Mouse (Mus musculus): ENCODE measurements around the gene Epor. TPM values are rescaled to one million over a fixed set of nuclear protein-coding genes. Genes with fewer than 3 reads are reported as not detected.

The Epor gene
- total RNA-seq, 2 experiments from 2014 or later: 7.0 to 9.1 TPM

Other genes starting within 250 kb of the Epor start
- 10 to 100 TPM; 21.6 to 41.6 TPM for gene Ldlr, start 240.0 kb downstream of the Epor start, total RNA-seq (2021)
- 10 to 100 TPM; 12.6 to 14.3 TPM for gene Spc24, start 203.2 kb downstream of the Epor start, total RNA-seq (2021)
- gene Kank2, start 164.8 kb downstream of the Epor start, total RNA-seq (2021): 10 to 100 TPM; 33.1 to 37.2 TPM
- 10 to 100 TPM in 1 of 2 experiments, 1 to 10 TPM in 1; 7.6 to 17.9 TPM for gene Angptl8, start 128.0 kb downstream of the Epor start, total RNA-seq (2021)
- 10 to 100 TPM; 40.1 to 56.3 TPM for gene Dock6, start 110.9 kb downstream of the Epor start, total RNA-seq (2021)
- gene Rab3d, start 45.3 kb downstream of the Epor start, total RNA-seq (2021): 10 to 100 TPM; 37.2 to 45.4 TPM
- gene Ccdc159, start 36.0 kb downstream of the Epor start, total RNA-seq (2021): 1 to 10 TPM; 5.6 to 8.8 TPM
- 100 to 1,000 TPM; 182 to 187 TPM for gene Tmem205, start 36.0 kb downstream of the Epor start, total RNA-seq (2021)
- 10 to 100 TPM; 21.9 to 22.3 TPM for gene Plppr2, start 26.5 kb downstream of the Epor start, total RNA-seq (2021)
- gene Swsap1, start 7.8 kb downstream of the Epor start, total RNA-seq (2021): 10 to 100 TPM; 11.9 to 15.1 TPM
- gene Rgl3, start 25.9 kb upstream of the Epor start, total RNA-seq (2021): 10 to 100 TPM; 16.2 to 23.0 TPM
- gene Ccdc151, start 39.1 kb upstream of the Epor start, total RNA-seq (2021): under 1 TPM; 0.39 to 1.00 TPM
- gene Prkcsh, start 39.3 kb upstream of the Epor start, total RNA-seq (2021): 100 to 1,000 TPM; 116 to 119 TPM
- gene Elavl3, start 88.5 kb upstream of the Epor start, total RNA-seq (2021): 1 to 10 TPM; 1.8 to 4.6 TPM
- not detected for gene Gm49318, start 107.8 kb upstream of the Epor start, total RNA-seq (2021)
- gene Zfp653, start 107.9 kb upstream of the Epor start, total RNA-seq (2021): 10 to 100 TPM in 1 of 2 experiments, 1 to 10 TPM in 1; 9.7 to 11.8 TPM
- gene Ecsit, start 121.9 kb upstream of the Epor start, total RNA-seq (2021): 10 to 100 TPM; 70.8 to 78.5 TPM
- gene Cnn1, start 135.7 kb upstream of the Epor start, total RNA-seq (2021): 10 to 100 TPM in 1 of 2 experiments, 1 to 10 TPM in 1; 1.4 to 12.9 TPM
- 10 to 100 TPM; 80.6 to 88.5 TPM for gene Elof1, start 153.7 kb upstream of the Epor start, total RNA-seq (2021)
- 10 to 100 TPM; 28.0 to 74.3 TPM for gene Acp5, start 172.2 kb upstream of the Epor start, total RNA-seq (2021)
- 10 to 100 TPM; 46.4 to 54.9 TPM for gene Pigyl, start 193.3 kb upstream of the Epor start, total RNA-seq (2021)
- 1 to 10 TPM in 1 of 2 experiments, under 1 TPM in 1; 0.78 to 1.7 TPM for gene Zfp872, start 224.6 kb upstream of the Epor start, total RNA-seq (2021)

Measured in adrenal gland, postnatal 10 days (tissue).